Mouse (Mus musculus) stomach, embryonic 16.5 days (tissue): ENCODE data around the gene Dnajc3. TPM values are rescaled to one million over a fixed set of nuclear protein-coding genes. Genes with fewer than 3 reads are reported as not detected.

Experiments used
- ATAC-seq: fragments of 200-750 bp; cut with Nextera tagmentation; 2 replicates; pipeline ENCODE4 v1.8.0; 2017; ENCODE audit warnings: moderate number of reproducible peaks, moderate TSS enrichment; ENCODE audit not compliant: insufficient read depth, low FRiP score
- H3K27ac ChIP-seq: fragments of 300-500 bp; sonication (generic); 2 replicates; pipeline ENCODE4 v1.5.1; 2014; ENCODE audit warnings: low read length
- H3K27me3 ChIP-seq: fragments of 300-500 bp; sonication (generic); 2 replicates; pipeline ENCODE4 v1.6.1; 2014; ENCODE audit warnings: low read length, control low read depth, mixed read lengths; ENCODE audit not compliant: control insufficient read depth, insufficient read depth
- H3K36me3 ChIP-seq: fragments of 300-500 bp; sonication (generic); 2 replicates; pipeline ENCODE4 v1.6.1; 2014; ENCODE audit warnings: low read length; ENCODE audit not compliant: control insufficient read depth, insufficient read depth
- H3K4me1 ChIP-seq: fragments of 300-500 bp; sonication (generic); 2 replicates; pipeline ENCODE4 v1.6.1; 2014; ENCODE audit warnings: low read length, control low read depth, mixed read lengths; ENCODE audit not compliant: control insufficient read depth, insufficient read depth
- H3K4me2 ChIP-seq: fragments of 300-500 bp; sonication (generic); 2 replicates; pipeline ENCODE4 v1.6.1; 2014; ENCODE audit warnings: low read depth, low read length, mixed read lengths
- H3K4me3 ChIP-seq: fragments of 300-500 bp; sonication (generic); replicated peaks from 2 replicates; pipeline ENCODE4 v1.5.1; 2014; ENCODE audit warnings: mild to moderate bottlenecking, low read length
- H3K9ac ChIP-seq: fragments of 300-500 bp; sonication (generic); 2 replicates; pipeline ENCODE4 v1.6.1; 2014; ENCODE audit warnings: low read length
- H3K9me3 ChIP-seq: fragments of 300-500 bp; sonication (generic); replicated peaks from 2 replicates; pipeline ENCODE4 v1.6.1; 2016; ENCODE audit warnings: low read length, control low read depth; ENCODE audit not compliant: control insufficient read depth
- WGBS: fragments of 180-500 bp; shearing (Covaris S2); extraction: QIAGEN DNeasy Blood & Tissue Kit; methylation state at CpG from one replicate; pipeline ENCODE4 v1.1.7; 2014; 5-methylcytosine and 5-hydroxymethylcytosine counted together
- polyA plus RNA-seq: library from polyadenylated mRNA; unstranded; fragments of >200 nt; fragmentation: Nextera tagmentation; extraction: Ambion mirVana; gene quantifications from 2 replicates; pipeline ENCODE4 v1.2.1, GENCODE M21; 2015

Gene Dnajc3
- polyA plus RNA-seq, 1 experiment from 2014 or later, result 60.1 TPM

GRCm38 (mm10) chr14:118986653-118987522 lies 49.1 kb downstream of the Dnajc3 start:
- no peak overlapping the region for H3K27ac ChIP-seq
- H3K4me1 ChIP-seq, result no peaks in the 10 kb centered on the region
- no peaks in the 10 kb centered on the region for H3K9me3 ChIP-seq
- H3K36me3 ChIP-seq, result no peaks in the 10 kb centered on the region
- ATAC-seq, result no peak
- H3K4me3 ChIP-seq, result no peak overlapping the region
- no peak overlapping the region for H3K4me2 ChIP-seq
- no peak overlapping the region for H3K9ac ChIP-seq
- 42% methylated on average over 16 of the region's 16 CpGs for WGBS
- no peaks in the 10 kb centered on the region for H3K27me3 ChIP-seq

DNA sequence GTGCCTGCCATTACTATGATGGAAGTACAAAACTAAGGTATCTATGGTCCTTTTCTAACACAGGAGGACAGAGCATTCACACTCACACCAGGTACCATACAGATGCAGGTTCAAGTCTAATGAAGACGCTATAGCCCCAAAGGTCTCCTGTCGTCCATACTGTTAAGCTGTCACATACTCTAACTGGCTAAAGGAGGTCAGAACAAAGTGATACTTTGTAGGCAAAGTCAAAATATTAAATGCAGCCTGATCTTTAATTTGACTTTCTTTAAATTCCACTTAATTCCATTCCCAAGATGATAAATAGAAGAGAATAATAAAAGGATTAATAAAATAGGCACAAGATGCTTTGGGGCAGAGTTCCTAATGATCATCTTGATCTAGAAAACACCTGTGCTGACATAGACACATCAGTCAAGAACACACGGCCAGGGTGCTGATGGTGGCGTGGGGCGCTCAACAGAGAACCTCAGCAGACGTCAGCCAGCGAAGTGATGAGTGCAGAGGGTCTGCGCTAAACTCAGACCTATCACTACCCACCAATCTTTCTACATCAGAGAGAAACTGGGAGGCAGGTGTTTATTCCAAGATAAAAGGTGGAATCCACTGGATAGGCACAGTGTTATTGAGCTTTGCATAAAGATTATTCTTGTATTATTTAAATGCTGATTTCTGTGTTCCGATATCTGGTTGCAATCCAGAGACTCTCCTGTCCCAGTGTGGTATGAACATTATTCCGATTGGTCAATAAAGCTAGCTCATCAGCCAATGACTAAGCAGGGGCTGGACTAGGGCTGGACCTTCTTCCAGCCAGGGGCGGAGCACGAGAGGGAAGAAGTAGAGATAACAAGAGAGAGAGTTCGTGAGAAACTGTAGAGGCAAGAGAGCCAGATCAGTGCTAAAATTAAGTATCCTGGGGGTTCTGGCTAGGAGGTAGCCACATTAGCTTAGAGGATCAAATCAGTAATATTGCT lies 50.0 kb downstream of the Dnajc3 start:
- Histone ChIP-seq H3K27me3 (no peaks in the 10 kb centered on the region), H3K9me3 (no peaks in the 10 kb centered on the region), H3K4me3 (no peak overlapping the region), H3K4me1 (no peaks in the 10 kb centered on the region), H3K9ac (no peak overlapping the region), H3K27ac (no peak overlapping the region), H3K4me2 (no peak overlapping the region), H3K36me3 (no peaks in the 10 kb centered on the region)
- WGBS, result 60% methylated on average over 13 of the region's 13 CpGs
- peak; percentile 47; the same call in 1 of the 2 replicates for ATAC-seq

DNA sequence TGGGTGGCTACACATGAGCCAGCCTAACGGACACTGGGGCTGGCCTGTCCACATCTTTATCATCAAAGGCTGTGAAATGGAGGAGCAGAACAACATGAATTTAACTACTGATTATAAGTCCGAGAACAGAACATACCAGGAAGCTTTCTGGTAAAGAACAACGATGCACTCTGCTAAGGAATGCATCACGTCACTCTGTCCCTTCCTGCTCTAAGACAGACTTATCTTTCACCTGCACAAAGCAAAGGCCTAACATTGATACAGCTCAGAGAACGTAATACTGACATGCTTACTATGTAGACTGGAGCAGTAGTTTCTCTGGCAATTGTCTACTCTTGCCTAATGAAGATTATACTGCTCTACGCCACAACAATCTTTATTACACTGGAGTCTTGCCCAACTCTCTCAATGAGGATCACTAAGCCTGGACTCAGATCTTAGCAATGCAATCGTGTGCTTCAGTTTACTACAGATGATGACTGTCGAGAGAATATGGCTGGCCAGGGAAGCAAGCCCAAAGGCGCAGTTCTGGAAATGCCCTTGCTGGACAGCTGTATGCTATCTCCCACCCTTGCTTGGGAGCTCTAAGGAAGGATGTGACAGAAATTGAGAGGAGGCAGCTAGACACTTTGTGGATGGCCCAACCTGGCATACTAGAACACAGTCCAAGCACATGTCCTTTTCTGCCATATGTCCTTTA lies 57.6 kb downstream of the Dnajc3 start:
- H3K4me2 ChIP-seq, result no peak overlapping the region
- no peak overlapping the region for H3K9ac ChIP-seq
- H3K4me3 ChIP-seq, result no peak overlapping the region
- ATAC-seq, result no peak
- H3K27me3 ChIP-seq, result no peaks in the 10 kb centered on the region
- no peaks in the 10 kb centered on the region for H3K4me1 ChIP-seq
- H3K36me3 ChIP-seq, result no peaks in the 10 kb centered on the region
- WGBS, result 89% methylated on average over 9 of the region's 9 CpGs
- H3K27ac ChIP-seq, result no peak overlapping the region
- H3K9me3 ChIP-seq, result no peaks in the 10 kb centered on the region

DNA sequence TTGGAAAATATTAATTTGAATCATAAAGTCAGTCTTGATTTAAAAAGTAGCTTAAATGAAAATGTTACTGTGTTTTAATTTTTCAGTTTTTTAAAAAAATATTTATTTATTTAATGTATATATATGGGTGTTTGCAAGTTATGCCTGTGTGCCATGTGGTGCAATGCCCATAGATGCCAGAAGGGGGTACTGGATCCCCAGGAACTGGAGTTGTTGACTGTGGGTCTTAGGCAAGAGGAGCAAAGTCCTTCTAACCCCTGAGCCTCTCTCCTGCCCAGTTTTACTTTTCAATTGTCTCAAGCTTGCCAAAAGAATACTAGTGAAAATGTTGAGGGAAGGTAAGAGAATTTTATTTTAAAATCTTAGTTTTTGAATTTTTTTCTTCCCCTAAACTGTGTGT lies 65.5 kb downstream of the Dnajc3 start:
- ATAC-seq, result no peak
- Histone ChIP-seq H3K4me1 (no peaks in the 10 kb centered on the region), H3K36me3 (no peaks in the 10 kb centered on the region), H3K4me2 (no peak overlapping the region), H3K27ac (no peak overlapping the region), H3K4me3 (no peak overlapping the region), H3K9me3 (no peaks in the 10 kb centered on the region), H3K27me3 (no peaks in the 10 kb centered on the region), H3K9ac (no peak overlapping the region)

- Histone ChIP-seq H3K27ac (no peak overlapping the region), H3K9ac (peak overlapping the region; percentile 10; the same call in 1 of the 2 replicates), H3K9me3 (no peaks in the 10 kb centered on the region), H3K36me3 (no peaks in the 10 kb centered on the region), H3K4me2 (peak overlapping the region; percentile 27), H3K4me1 (no peaks in the 10 kb centered on the region), H3K27me3 (no peaks in the 10 kb centered on the region), H3K4me3 (no peak overlapping the region; the same call in 1 of the 2 replicates)
- WGBS, result 13% methylated on average over 5 of the region's 5 CpGs
- ATAC-seq, result no peak
These were observed 68.1 kb downstream of the Dnajc3 start for GRCm38 (mm10) chr14:119005834-119006233.

GRCm38 (mm10) chr14:119006441-119007102 lies 68.8 kb downstream of the Dnajc3 start:
- no peaks in the 10 kb centered on the region for H3K27me3 ChIP-seq
- WGBS, result 2% methylated on average over 49 of the region's 49 CpGs

GRCm38 (mm10) chr14:119007103-119007951 lies 69.6 kb downstream of the Dnajc3 start:
- H3K4me2 ChIP-seq, result peak overlapping the region; percentile 87
- no peaks in the 10 kb centered on the region for H3K36me3 ChIP-seq
- no peaks in the 10 kb centered on the region for H3K9me3 ChIP-seq
- WGBS, result 1% methylated on average over 13 of the region's 13 CpGs
- peak overlapping the region; percentile 66 for H3K9ac ChIP-seq
- peak overlapping the region; percentile 86 for H3K27ac ChIP-seq
- H3K4me3 ChIP-seq, result peak overlapping the region; percentile 58
- peak; percentile 100 for ATAC-seq
- H3K27me3 ChIP-seq, result no peaks in the 10 kb centered on the region
- no peaks in the 10 kb centered on the region for H3K4me1 ChIP-seq

More at GRCm38 (mm10) chr14:119006441-119007102, 68.8 kb downstream of the Dnajc3 start:
- H3K9me3 ChIP-seq, result no peaks in the 10 kb centered on the region
- H3K27ac ChIP-seq, result peak overlapping the region; percentile 86
- ATAC-seq, result no peak
- H3K9ac ChIP-seq, result peak overlapping the region; percentile 63
- no peaks in the 10 kb centered on the region for H3K36me3 ChIP-seq
- peak overlapping the region; percentile 58 for H3K4me3 ChIP-seq
- no peaks in the 10 kb centered on the region for H3K4me1 ChIP-seq
- H3K4me2 ChIP-seq, result peak overlapping the region; percentile 87
